Mouse (Mus musculus) lung, adult 2 months (tissue): ENCODE results near the gene Mid1.
"Not testable (repeated sequence)": the region's sequence is repeated elsewhere in the genome, so short reads cannot be mapped to it uniquely, and the experiment has no call there.

Experiments
- CTCF ChIP-seq: fragments of 200-500 bp; IDR thresholded peaks from 2 replicates; pipeline ENCODE4 v1.5.1; 2011; ENCODE audit warnings: mild to moderate bottlenecking, low read length, control low read depth; ENCODE audit not compliant: insufficient read depth
- POLR2A ChIP-seq: fragments of 200-500 bp; IDR thresholded peaks from 2 replicates; pipeline ENCODE4 v1.6.1; 2011; ENCODE audit warnings: low read depth, mild to moderate bottlenecking, control low read depth, low read length, borderline replicate concordance; ENCODE audit errors: extremely low read depth

DNA sequence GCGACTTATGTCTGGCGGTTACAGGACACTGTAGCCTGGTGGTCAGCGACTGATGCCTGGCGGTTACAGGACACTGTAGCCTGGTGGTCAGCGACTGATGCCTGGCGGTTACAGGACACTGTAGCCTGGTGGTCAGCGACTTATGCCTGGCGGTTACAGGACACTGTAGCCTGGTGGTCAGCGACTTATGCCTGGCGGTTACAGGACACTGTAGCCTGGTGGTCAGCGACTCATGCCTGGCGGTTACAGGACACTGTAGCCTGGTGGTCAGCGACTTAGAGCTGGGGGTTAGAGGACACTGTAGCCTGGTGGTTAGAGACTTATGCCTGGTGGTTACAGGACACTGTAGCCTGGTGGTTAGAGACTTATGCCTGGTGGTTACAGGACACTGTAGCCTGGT lies 328.4 kb downstream of the Mid1 start:
- not testable (repeated sequence) for TF ChIP-seq POLR2A, CTCF
